Mouse (Mus musculus): Measurements from ENCODE around the gene Srcin1.

Gene Srcin1

GRCm38 (mm10) chr11:97576136-97576906 lies at the start of gene Srcin1:
Gene Srcin1, minus strand, starts transcription at chr11:97576186.
- DNase-seq, result no peak

DNA sequence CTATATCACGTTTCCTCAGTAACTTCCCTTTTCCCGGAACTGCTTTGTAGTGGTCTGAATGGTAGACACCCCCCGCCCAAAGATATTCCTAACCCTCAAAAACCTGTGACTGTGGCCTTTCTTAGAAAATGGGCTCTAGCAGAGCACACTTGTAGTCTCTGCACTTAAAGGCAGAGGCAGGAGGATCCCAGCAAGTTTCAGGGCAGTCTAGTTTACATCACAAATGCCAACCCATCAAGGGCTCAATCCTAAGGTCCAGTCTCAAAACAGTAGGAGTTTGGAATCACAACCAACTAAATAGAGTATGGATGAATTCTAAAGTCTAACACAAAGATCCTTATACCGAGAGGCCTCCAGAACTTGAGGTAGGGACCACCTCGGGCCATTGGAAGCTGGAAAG lies 49.6 kb upstream of the Srcin1 start:
- no peak for DNase-seq

DNA sequence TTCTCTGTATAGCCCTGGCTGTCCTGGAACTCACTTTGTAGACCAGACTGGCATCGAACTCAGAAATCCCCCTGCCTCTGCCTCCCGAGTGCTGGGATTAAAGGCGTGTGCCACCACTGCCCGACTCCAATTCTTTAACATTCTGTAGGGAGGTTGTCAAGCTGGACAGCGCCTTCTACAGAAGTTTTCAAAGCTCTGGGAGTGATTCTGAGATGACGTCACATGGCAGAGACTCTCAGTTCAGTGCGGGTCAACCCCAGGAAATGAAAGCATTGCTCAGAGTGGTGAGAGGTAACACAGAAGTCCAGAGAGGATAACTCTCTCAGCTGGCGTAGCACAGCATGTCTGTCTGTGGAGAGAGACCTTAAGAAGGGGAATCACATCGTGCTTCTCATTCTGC lies 47.2 kb upstream of the Srcin1 start:
- no peak for DNase-seq

GRCm38 (mm10) chr11:97622440-97622839 lies 46.5 kb upstream of the Srcin1 start:
- DNase-seq, result peak; percentile 89

- DNase-seq, result peak; percentile 81
Observed at GRCm38 (mm10) chr11:97619391-97619795, 43.4 kb upstream of the Srcin1 start.

DNA sequence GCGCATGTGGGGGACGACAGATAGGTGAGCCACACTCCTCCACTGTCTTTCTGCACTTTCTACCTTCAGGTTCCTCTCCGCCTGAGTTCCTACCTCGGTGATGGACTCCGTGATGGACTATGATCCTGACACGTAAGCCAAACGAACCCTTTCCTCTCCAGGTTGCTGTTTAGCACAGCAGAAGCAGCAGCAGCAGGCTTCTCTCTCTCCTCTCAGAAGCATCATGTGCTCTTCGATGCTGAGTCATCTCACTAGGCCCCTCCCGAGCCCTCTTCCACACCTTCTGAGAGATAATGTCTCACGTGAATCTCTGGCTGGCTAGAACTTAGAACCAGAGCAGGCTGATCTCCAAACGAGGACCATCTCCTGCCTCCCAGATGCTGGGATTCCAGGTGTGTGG lies 42.4 kb upstream of the Srcin1 start:
- no peak for DNase-seq

GRCm38 (mm10) chr11:97615276-97615675 lies 39.3 kb upstream of the Srcin1 start:
- DNase-seq, result no peak

- DNase-seq, result no peak
Observed at GRCm38 (mm10) chr11:97611076-97611475, 35.1 kb upstream of the Srcin1 start.

DNA sequence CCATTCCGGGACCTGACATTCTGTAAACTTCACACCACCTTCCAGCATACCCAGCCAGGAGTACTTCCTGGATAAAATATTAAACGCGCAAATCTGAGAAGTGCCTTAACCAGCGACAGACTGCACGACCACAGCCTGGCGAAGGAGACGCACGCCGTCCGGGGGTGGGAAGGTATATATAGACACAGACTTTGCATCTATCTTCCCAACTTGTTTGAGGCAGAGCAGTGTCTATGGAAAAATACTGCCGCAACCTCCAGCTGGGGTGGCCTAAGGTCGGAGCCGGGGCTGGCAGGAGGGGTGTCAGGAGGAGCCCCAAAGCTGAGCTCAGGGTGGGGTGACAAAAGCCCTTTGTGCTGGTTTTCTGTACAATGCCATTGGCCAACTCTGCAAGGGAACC lies 33.8 kb upstream of the Srcin1 start:
- no peak for DNase-seq

- DNase-seq, result no peak
Observed at GRCm38 (mm10) chr11:97608933-97609332, 32.9 kb upstream of the Srcin1 start.

DNA sequence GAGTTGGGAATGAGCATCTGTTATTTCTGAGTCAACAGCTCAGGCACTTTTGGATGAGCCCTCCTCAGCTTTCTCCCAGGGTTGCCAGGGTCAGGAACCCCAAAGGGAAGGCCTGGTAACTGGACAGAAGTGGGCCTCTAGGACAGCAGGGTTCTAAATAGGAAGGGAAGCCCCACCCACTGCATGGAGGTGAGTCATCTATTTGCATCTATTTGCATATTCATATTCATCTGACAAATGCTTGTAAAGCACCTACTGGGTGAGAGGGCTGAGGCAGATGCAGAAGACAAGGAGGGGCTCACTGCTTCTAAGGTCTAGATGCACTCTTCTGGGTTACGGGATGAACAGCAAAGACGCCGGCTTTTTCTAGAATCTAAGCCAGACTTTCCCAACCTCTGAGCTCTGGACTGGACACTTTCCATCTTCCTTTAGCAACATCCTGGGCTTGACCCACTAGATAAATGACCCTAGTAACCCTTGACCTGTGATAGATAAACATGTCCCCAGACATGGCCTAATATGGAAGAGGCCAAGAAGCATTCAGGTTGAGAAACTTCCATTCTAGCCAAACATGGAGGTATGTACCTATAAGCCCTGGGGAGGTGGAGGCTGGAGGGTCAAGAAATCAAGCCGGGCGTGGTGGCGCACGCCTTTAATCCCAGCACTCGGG lies 31.2 kb upstream of the Srcin1 start:
- DNase-seq, result no peak

DNA sequence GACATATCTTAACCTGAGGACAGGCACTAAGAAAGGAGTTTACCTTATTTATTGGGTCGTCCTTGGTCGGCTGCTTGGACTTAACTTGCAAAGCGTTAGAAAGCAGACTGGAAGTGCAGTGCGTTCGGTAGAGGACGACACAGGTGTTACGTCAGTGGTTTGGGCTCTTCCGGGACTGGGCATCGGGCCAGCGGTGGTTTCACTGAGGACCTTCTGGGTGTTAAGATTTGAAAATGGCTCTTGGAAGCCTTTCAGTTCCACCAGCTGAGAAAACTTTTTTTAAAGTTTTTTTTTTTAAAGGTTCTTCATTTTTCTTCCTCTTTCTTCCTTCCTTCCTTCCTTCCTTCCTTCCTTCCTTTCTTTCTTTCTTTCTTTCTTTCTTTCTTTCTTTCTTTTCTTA lies 27.9 kb upstream of the Srcin1 start:
- DNase-seq, result no peak

DNA sequence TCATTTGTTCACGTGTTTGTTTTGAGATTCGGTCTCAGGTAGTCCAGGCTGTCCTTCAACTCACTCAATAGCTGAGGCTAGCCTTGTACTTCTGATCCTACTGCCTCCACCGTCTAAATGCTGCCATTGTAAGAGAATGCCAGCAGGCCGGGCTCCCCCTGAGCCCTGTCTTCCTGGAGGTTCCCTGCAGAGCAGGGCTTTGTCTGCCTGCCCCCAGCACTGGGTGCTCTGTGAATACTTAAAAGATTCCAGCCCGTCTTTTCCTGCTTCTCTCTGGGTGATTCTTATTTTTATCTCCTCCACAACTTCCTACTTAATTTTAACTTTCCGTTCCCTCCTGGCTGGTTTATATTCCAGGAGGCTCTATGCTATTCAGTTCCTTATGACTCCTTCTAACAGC lies 26.2 kb upstream of the Srcin1 start:
- no peak for DNase-seq

DNA sequence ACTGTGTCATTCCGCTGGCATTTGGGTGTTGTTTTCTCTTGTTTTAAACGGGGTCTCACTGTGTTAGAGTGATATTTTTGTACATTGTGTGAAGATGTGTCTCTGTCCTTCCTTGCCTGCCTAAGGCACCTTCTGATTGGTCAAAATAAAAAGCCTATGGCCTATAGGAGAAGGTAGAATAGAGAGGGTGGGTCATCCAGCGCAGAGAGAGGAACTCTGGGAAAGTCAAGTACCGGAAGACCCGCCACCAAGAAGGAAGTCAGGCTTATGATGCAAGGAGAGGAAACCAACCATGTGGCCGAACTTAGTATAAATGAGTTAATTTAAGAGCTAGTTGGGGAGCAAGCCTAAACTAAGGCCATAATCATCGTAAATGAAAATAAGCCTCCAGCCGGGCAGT lies 23.1 kb upstream of the Srcin1 start:
- no peak for DNase-seq

- DNase-seq, result no peak
Observed at GRCm38 (mm10) chr11:97597945-97598691, 22.1 kb upstream of the Srcin1 start.

DNA sequence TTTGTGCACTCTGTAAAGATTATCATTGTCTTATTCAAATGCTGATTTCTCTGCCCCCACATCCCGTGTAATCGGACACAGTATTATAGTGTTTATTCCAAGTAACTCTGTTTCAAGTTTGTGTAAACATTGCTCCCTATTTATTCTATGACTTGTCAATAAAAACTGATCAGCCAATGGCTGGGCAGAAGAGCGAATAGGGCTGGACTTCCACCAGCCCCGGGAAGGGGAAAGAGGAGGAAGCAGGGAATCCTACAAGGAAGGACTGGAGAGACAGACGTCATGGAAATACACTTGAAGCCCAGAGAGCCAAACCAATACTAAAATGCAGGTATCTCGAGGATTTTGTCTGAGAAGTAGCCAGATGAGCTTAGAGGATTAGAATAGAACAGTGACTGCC lies 18.1 kb upstream of the Srcin1 start:
- DNase-seq, result no peak

DNA sequence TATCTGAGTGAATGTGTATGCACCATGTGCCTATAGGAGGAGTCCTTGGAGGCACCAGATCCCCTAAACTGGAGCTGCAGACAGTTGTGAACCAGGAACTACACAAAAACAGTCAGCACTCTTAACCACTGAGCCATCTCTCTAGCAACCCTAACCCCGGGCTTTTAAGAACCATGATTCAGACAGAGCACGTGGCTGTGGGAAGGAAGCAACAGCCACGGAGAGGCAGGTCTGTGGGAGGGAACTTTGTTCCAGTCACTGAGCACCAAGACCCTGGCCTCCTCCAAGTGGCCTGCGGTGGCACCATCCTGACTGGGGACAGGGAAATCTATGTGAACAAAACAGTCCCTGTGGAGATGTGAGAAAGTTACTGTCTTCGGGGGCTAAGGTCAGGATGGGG lies 15.9 kb upstream of the Srcin1 start:
- DNase-seq, result no peak

DNA sequence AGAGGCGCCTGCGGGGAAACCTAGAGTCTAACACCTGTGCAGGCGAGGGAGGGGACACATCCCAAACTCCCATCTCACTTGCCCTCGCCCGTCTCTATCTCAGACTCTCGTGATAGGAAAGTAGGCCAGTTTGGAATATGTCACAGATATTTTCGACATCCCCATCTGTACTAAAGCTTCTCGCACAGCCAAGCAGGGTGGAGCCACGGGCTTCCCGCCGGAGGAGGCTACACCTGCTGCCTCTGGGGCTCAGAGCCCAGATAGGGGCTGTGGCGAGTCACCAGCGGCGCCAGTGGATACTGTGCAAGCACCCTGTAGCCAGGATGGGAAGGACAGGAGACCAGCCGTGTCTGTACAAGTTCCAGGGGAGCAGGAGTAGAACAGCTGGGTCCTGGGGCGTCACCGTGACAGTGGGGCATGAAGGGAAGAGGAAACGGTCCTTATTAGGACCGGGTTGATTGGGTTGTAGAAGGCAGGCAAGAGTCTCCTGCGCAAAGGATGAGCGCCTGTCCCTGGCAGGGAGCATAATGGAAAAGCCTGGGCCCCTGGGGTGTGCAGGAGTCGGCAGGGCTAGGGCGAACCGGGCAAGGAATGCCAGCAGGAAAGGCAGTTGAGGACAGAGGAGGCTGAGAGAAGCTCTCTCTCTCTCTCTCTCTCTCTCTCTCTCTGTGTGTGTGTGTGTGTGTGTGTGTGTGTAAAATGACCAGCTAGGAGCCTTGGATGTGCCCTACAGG lies 14.4 kb upstream of the Srcin1 start:
- DNase-seq, result no peak

DNA sequence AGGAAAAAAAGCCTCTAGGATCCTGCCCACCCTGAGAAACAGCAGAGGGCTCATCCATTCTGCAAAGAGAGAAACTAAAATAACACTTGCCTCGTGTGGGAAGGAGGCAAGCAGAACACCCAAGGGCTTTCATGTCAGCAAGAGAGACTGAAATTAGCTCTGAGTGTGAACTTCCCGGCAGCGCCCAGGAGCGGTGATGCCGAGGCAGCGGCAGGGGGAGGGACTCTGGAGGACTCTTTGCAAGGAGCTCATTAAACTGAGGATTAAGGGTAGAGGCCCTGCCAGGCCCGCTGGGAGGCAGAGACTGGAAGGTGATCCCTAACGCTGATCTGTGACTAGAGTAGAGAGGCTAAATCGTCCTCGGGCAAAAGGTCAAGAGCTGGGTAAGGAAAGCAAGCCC lies 13.2 kb upstream of the Srcin1 start:
- DNase-seq, result peak; percentile 77

- no peak for DNase-seq
Observed at GRCm38 (mm10) chr11:97585932-97586331, 9.9 kb upstream of the Srcin1 start.

- no peak for DNase-seq
Observed at GRCm38 (mm10) chr11:97584476-97584875, 8.5 kb upstream of the Srcin1 start.

GRCm38 (mm10) chr11:97579088-97579857 lies 3.3 kb upstream of the Srcin1 start:
- DNase-seq, result no peak

All from retina, postnatal 1 day (tissue).